Mouse (Mus musculus) left cerebral cortex, postnatal 14 days (tissue): ENCODE data around the gene Arhgap29. TPM values are rescaled to one million over a fixed set of nuclear protein-coding genes. Genes with fewer than 3 reads are reported as not detected.

Experiments used
- DNase-seq, 2 experiments: peaks; one replicate each; pipeline ENCODE4 v3.0.0; 2021 to 2022; ENCODE audit warnings: low spot score in 2 of 2, mixed read lengths in 1 of 2
- intact Hi-C: fragments of 180-260 bp; cut with DNase I; formaldehyde crosslinking; loops from one replicate; pipeline ENCODE4 v1.15.1; 2025
- total RNA-seq, 2 experiments: library from RNA; stranded (reverse); gene quantifications; 2 replicates each; pipeline ENCODE4 v1.2.3; 2021

Gene Arhgap29
- total RNA-seq, 2 experiments from 2014 or later, result 26.3 to 28.2 TPM

DNA sequence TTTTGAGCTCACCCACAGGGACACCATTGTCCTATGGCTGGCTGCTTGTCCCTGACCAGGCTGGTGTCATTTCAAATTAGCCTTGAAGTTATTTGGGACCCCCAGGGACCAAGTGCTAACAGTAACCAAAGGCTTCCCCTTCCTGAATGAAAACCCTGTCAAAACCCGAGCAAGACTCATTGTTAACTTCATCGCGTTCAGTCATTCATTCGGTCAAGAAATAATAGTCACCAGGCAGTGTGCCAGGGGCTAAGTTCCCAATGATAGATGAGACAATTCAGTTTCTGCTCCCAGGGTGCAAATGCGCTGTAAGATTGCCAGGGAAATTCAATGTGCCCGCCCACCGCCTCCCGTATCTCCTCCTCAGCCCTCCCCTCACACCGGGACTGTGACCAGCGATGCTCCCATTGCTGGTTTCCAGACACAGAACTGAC is 93.9 kb downstream of the Arhgap29 start:
- intact Hi-C loops, result no loop called here
- DNase-seq, result peak in 1 of 2 experiments; percentile 12

DNA sequence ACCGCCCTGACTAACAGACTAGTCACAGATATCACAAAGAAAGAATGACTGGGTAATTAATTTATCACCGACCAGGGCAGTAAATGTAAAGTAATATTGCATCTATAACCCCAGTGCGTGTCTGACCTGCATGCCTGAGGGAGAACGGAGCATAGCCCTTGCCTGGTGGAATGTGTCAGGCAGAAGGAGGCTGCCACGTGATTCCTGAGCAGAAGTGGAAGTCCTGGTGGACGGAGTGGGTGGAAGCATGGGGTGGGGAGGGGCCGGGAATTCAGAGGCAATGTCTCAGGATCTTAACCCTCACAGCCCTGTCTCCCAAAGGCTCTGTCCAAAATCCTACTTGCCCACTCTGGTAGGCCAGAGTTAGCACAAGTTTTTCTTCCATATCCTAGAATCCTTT is 95.1 kb downstream of the Arhgap29 start:
- intact Hi-C loops, result no loop called here
- DNase-seq, result no peak

GRCm38 (mm10) chr3:122047921-122048861 is 95.8 kb downstream of the Arhgap29 start:
- intact Hi-C loops, result no loop called here
- peak; percentile 73 for DNase-seq

- DNase-seq, result no peak
- intact Hi-C loops, result no loop called here
Observed at GRCm38 (mm10) chr3:122049158-122049557, 96.8 kb downstream of the Arhgap29 start.

GRCm38 (mm10) chr3:122058439-122059198 is 106.3 kb downstream of the Arhgap29 start:
- intact Hi-C loops, result no loop called here
- no peak for DNase-seq

- DNase-seq, result no peak
- intact Hi-C loops, result no loop called here
Observed at GRCm38 (mm10) chr3:122062586-122062985, 110.2 kb downstream of the Arhgap29 start.

GRCm38 (mm10) chr3:122064556-122065410 is 112.4 kb downstream of the Arhgap29 start:
- no peak for DNase-seq
- intact Hi-C loops, result no loop called here

Other genes with a start within 250 kb of the Arhgap29 start
- 10 to 100 TPM; 42.8 to 47.9 TPM for gene F3, start 229.0 kb upstream of the Arhgap29 start, total RNA-seq
- gene Abcd3, start 137.2 kb upstream of the Arhgap29 start, total RNA-seq, result 10 to 100 TPM; 61.5 to 62.8 TPM
- 1 to 10 TPM; 2.9 to 3.2 TPM for gene Abca4, start 91.9 kb downstream of the Arhgap29 start, total RNA-seq